Mouse (Mus musculus) neutrophil, adult 5-6 weeks (primary cell): Measurements from ENCODE around the gene Vps9d1. TPM values are rescaled to one million over a fixed set of nuclear protein-coding genes. Genes with fewer than 3 reads are reported as not detected.
A peak's percentile ranks its signal among the peaks of the same experiment; 100 is the strongest.

ENCODE experiments used
- ATAC-seq: fragments of 151-379, 151-347 bp; 2 replicates; pipeline ENCODE4 v1.8.0; 2017; ENCODE audit warnings: mild to moderate bottlenecking, moderate TSS enrichment; ENCODE audit not compliant: insufficient number of reproducible peaks, poor library complexity, low FRiP score, severe bottlenecking; ENCODE audit errors: extremely low read depth
- total RNA-seq: library from RNA; stranded (forward); fragments of 200-1000 nt; gene quantifications from 2 replicates; pipeline ENCODE4 v1.2.3, GENCODE M21; 2017

Gene Vps9d1
- total RNA-seq = 43.6 and 53.3 TPM in 2 replicates

DNA sequence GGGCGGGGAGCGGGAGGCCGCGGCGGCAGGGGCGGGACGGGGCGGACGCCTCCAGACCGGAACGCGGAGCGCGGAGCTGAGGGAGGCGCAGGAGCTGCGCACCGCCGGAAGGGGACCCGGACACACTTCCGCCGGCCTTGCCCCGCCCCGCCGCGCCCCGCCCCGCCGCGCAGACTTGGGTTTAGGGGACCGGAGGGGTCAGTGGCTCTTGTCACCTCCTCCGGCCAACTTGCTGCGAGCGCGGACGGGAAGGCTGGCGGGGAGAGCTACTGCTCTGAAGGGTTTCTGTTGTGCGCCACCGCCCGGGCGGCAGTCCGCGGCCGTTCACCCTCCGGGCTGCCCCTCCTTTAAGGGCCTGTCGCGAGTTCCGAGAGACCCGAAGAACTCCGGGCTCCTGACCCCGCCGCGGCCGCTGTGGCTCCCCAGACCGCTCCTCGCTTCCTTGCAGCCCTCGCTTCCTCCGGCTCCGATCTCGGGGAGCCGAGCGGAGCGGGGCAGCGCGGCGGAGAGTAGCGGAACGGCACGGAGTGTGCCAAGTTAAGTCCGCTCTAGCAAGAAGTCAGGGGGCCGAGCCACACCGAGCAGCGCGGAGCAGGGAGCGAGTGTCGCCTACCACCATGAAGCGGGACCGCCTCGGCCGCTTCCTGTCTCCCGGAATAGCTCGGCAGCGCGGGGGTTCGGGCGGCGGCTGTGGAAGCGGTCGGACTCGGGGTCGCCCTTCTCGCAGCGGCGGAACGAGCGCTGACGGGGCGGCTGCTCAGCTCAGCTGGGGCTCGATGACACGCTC lies at the start of gene Vps9d1, which contains the start of gene Zfp276:
Gene Vps9d1, minus strand, starts transcription at position 250 of the 787 bp plus-strand sequence.
Gene Zfp276, plus strand, starts transcription at position 97 of the 787 bp plus-strand sequence.
- peak; percentile 78 for ATAC-seq

DNA sequence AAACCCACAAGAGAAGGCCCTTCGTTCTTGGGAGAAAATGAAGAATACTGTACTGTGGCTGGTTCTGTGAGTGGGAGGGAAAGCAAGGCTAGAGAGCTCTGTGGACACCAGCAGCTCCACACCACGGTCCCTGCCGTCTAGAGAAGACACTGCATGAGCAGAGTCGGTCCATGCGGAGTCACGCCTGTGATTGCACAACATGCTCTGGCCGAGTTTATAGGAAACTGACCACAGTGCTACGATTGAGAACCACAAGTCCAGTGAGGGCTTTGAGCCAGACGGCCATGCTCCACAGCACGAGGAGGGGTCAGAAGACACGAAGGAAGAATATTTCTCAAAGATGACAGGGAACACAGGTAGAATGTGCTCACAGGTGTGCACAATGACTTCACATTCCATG lies 44.2 kb upstream of the Vps9d1 start:
- ATAC-seq = 0 out of 2 replicates have a peak, but pooled peaks have one; percentile 9

DNA sequence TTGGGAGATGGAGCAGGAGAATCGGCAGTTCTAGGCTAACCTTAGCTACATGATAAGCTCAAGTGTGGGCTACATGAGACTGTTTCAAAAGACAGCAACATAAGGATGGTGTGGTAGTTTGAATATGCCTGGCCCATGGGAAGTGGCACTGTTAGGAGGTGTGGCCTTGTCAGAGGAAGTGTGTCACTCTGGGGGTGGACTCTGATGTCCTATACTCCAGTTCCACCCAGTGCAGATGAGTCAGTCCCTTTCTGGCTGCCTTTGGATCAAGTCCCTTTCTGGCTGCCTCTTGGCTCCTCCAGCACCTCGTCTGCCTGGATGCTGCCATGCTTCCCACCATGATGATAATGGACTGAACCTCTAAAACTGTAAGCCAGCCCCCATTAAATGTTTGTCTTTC lies 38.6 kb upstream of the Vps9d1 start:
- ATAC-seq = no peak

DNA sequence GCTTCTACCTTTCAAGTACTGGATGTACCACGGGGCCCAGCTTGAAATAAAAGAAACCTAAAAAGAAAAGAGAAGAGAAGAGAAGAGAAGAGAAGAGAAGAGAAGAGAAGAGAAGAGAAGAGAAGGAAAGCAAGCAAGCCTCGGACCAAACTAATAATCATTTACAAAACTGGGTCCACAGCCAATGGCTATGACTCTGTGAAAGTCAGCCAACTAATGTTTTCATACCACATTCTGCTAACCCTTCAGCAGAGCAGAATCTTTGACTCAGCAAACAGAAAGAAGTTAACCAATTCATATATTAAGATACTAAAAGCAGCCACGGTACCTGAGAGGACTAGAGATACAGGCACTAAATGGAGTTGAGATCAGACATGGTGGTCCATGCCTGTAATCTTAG lies 38.1 kb upstream of the Vps9d1 start:
- ATAC-seq = no peak

DNA sequence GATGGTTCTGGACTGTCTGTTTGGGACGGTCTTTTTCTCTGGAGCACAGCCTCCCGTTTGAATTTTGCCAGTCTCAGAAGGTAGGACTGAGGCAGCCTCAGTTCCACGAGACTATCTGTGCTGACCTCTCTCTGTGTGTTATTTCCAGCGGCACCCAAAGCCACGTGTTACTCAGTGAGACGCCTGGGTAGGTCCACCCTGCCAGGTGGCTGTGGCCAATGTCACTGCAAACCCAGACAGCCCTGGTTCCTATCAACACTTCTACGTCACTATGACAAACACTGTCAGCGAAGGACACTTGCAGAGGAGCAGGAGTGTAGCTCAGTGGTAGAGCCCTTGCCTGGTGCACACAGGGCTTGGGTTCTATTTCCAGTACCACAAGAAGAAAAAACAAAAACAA lies 37.6 kb upstream of the Vps9d1 start:
- ATAC-seq = no peak

DNA sequence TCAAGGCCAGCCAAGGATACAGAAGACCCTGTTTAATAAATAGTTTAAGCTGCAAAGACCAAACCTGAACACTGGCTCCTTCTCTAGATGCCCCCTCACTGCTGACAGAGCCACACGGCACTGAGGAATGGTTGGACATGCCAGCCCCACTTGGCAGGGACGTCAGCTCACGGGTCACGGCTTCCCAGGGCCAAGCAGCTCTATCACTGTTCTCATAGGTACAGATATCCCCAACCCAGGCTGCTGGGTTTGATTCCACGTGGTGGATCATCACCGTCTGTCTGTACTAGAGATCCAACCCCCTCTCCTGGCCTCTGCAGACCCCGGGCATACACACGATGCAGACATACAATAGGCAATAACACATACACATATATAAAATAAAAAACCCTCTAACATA lies 36.5 kb upstream of the Vps9d1 start:
- no peak for ATAC-seq

DNA sequence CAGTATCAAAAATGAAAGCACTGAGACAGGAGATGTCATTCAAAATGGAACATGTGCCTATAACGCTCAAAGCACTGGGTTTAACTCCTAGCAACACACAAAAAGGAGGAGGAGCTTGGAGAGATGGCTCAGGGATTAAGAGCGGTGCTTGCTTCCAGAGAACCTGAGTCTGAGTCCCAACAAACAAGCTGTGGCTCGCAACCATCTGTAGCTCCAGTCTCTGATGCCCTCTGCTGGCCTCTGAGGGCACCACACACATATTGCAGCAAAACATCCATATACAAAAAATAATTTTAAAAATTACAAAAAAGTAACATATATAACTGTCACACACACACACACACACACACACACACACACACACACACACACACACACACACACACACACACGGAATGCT lies 36.0 kb upstream of the Vps9d1 start:
- peak; percentile 78 for ATAC-seq

DNA sequence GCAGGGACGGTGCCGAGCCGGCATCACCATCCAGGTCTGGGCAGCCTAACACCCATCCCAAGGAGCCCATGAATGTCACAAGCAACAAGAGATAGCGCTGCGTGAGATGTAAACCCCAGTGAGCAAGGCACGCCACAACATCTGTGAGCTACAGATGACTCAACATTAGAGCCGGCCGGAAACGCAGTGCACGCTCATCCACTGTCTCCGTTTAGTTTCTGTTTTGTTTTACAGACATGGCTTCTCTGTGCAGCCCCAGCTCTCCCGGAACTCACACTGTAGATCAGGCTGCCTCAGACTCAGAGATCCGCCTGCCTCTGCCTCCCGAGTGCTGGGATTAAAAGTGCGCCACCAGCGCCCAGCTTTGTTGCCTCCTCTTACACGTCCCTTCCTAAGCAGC lies 33.2 kb upstream of the Vps9d1 start:
- no peak for ATAC-seq

DNA sequence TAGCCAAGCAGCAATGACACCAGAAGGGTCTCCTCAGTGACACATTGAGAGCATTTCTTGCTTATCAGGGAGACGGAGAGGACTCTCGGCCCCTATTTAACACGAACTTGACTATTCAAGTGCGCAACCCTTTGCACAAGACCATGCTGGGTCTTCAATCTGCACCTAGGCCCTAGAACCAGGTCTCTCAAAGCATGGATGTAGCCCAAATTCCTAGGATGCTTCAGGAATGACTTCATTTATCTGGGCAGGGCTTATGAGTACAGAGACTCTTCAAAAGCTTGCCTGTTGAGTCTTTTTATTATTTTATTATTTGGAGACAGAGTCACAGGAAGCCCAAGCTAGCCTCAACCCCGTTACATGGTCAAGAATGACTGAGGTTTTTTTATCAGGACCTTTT lies 30.3 kb upstream of the Vps9d1 start:
- no peak for ATAC-seq

DNA sequence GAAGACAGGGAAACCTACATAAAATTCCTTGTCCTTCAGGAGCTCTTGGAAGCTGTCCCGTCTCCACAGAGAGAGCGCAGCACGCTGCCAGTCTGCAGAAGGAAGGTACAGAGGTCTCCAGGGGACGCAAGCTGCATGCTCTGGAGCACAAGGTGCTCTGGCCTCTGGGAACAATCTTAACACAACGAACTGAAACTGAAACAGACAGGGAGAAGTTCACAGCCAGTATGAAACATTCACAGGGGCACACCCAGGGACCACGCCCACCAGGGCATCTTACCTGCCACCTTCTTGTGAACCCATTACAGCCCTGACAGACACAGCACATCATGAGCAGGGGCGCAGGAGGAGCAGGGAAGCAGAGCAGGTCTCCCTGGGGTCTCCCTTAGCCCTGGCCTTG lies 29.8 kb upstream of the Vps9d1 start:
- peak; percentile 22; the same call in 1 of the 2 replicates for ATAC-seq

DNA sequence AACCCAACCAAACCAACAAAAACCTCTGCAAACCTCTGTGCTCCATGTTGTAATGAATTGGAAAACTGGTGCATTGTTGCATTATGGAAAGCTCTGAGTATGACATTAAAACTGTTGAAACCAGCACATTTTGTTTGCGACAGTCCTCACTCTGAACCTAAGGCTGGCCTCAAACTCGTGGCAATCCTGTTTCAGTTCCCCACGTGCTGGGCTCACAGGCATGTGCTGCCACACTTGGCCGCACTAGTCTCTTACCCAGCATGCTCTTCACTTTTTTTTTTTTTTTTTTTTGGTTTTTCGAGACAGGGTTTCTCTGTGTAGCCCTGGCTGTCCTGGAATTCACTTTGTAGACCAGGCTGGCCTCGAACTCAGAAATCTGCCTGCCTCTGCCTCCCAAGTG lies 28.8 kb upstream of the Vps9d1 start:
- ATAC-seq = 0 out of 2 replicates have a peak, but pooled peaks have one; percentile 22

DNA sequence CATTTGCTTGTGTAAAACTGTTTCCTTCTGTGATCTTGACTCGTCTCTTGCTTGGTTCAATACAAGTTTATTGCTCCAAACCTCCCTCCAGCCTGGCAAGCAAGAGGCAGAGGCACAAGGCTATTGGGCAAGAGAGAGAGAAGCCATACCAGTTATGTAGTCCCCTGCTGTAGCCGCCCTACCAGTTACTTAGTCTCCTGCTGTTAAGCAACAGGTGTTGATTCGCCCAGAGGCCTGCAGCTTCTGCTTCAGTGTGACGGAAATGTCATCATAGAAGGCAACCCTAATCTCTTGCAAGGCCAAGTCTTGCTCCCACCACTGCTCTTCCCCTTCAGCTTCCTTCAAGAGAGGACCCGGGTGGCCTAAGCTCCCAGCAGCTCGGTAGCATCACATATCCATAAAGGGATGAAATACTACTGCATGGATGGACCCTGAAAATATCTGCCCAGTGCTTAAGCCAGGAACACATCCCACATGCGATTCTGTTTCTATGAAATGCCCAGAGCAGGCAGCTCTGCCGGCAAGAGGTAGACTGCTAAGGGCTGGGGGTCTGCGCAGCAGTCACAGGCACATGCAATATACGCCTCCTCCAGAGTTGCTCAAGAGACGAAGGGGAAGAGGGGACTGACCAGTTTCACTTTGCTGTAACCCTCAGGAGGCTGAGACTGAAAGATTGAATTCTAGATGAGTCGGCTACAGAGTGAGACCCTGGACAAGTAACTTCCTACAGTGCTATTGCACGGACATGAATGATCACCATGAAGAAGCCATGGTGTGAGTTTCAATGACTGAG lies 26.4 kb upstream of the Vps9d1 start:
- peak; percentile 72 for ATAC-seq

DNA sequence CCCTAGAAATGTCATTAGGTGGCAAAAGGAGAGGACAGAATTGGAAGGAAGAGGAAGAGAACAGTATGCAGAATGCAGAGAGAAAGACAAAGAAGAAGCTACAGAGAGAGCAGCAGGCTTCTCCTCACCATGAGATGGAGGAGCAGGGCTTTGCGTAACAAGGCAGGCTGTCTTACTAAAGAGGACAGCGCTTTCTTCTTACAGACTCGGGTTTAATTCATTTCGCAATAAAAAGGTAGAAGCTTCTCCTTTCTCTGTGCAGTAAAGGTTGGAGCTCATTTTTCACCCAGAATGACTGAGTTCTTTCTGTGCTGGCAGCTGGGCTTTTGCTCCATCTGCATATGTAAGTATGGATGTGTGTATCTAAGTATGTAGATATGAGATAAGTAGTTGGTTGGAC lies 25.7 kb upstream of the Vps9d1 start:
- no peak; the same call in 1 of the 2 replicates for ATAC-seq

DNA sequence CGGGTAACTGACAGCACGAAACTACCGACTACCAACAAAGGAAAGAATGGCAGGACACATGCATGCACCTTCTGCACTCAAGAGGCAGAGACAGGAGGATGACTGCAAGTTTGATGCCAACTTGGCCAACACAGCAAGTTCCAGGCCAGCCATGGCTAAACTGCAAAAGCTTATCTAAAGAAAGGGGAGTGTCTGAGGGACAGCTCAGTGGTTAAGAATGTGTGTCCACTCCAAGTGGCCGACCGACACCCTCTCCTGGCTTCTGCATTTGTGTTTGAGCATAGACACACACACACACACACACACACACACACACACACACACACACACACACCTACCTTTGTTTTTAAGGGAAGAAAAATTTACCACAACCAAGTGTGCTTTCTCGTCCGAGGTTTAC lies 24.3 kb upstream of the Vps9d1 start:
- ATAC-seq = no peak

DNA sequence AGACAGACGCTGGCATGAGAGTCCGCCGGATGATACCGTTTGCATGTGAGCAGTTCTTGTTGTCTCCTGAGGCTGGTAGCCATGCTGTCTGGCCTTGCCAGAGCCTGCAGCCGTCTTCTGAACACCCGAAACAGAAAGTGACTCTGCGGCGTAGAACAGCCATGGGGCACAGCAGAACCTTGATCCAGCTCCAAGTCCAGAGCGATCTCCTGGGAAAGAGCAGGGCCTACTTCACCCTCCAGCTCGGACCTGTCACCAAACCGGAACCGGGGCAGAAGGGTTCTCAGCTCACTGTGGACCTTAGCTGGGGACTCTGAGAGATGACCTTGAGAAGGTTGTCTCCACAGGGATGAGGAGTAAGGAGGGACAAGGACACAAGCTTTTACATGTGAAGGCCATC lies 20.9 kb upstream of the Vps9d1 start:
- no peak for ATAC-seq

DNA sequence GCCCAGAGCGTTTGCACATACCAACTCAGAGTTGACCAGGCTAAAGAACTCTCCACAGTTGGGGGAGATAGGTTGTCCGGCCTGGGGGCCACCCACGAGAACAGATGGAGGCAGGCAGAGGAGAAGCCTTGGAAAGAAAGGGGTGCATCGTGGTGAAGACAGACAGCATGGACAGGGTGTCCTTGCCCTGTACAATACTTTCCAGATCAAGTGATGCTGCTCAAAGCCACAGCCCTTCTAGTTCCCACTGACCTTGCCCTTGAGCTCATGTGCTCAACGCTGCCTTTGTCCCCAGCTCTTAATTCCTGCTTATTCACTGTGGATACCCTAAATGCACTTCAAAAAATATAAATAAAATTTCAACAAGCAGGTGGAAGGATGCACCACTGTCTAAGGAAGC lies 20.3 kb upstream of the Vps9d1 start:
- ATAC-seq = no peak

DNA sequence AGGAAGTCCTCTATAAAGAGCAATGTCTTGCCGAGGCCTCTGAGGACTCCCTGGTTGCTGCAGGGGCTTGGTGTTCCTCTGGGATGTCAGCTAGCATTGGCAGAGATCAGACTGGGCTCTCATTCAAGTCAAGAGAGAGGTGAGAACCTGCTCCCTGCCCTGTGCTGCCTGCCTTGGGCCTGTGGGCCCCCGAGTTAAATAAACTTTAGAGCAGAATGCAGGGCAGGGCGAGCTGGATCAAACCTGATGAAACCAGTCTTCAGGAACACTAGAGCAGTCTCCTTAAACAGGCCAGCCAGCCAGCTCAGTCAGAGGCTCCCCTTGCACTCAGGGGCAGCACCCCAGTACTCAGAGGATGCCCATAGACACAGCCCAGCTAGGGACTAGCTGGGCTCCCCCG lies 17.8 kb upstream of the Vps9d1 start:
- ATAC-seq = no peak

DNA sequence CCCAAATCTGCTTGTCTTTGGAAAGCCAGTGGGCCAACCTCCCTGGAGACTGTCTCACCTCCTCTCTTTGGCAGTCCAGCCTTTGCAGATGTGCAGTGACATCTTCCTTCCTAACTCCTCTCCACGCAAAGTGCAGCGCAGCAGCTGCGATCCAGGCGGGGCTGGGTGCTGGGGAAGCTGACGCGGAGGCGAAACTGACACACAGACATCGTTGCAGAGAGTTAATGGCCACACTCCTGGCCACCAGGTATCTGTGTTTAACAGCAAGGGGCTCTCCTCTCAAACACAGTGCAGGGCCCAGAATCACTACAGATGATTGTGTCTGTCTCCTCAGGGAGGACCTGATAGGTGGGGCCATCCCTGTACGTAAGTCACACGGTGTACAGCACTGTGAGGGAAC lies 17.0 kb upstream of the Vps9d1 start:
- ATAC-seq = no peak

DNA sequence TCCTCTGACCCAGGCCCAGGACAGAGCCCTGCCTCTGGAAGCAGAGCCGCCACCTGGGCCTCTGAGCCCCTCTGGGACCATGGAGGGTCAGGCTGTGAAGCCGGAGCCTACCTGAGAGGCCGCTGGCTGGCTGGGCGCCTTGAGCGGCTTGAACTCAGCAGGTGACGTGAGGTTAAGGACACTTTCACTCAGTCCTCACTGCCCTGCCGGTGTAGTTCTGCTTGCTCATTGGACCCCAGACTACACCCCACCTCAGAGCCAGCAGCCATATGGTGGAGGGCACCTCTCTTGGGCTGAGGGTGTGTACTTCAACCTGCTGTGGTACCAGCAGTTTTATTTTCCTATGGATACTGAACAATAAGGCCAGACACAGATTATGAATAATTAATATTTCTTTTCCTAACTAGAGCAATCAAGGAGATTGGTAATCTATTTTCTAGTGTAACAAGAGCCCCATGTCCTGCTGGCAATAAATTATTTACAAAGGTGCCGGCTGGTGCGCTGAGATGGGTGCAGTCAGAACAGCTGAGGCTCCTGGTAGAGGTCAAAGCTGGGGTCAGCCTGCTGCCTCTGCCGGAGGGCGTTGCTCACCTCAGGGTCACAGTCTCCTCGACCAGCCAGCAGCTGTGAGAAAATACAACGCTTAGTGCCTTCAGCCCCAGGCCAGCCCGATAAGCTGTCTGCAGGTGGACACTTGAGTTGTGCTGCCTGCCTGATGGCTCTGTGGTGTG lies 13.9 kb upstream of the Vps9d1 start:
- ATAC-seq = no peak
